ENCODE assay signal across 17 mouse cellular contexts in the genomic region with DNA sequence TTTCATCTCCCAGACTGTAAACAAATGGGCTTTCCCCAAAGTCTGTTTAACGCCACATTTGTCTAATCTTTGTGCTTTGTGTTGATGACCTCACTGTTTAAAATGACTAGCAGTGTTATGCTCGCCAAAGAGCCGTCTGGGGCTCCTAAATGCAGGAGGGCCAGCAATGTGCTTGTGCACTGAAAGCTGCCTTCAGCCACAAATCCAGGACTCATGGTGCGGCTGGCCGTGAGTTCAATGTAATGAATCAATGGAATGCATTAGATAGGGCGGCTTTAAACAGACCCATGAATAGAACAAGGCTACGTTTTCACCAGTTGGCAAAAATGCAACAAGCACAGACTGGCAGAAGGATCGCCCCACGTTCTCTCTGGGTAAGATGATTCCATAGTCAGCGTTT.
"Had no signal": no experiment of that assay in that cellular context is flagged by ENCODE, and none has a peak within 500 bp of the region (broad histone marks: within the 10 kb centered on the region; RNA-seq: fewer than 3 reads in every experiment).

No protein-coding gene starts in this region.

- ATAC-seq: liver, postnatal 0 days; lung, postnatal 0 days; midbrain, embryonic 13.5 days; midbrain, embryonic 15.5 days had no signal

- H3K36me3 ChIP-seq: lung, embryonic 15.5 days; midbrain, embryonic 13.5 days; midbrain, embryonic 15.5 days; neural tube, embryonic 12.5 days; stomach, embryonic 15.5 days had no signal

- H3K9me3 ChIP-seq: lung, embryonic 15.5 days; midbrain, embryonic 13.5 days; midbrain, embryonic 15.5 days; stomach, embryonic 15.5 days had no signal

- DNase-seq: liver, postnatal 0 days; lung, adult 2 months; lung, postnatal 36 days; right cerebral cortex, postnatal 14 days; thymus, adult 2 months; thymus, postnatal 25 days; thymus, postnatal 4 days had no signal

- H3K27ac ChIP-seq: lung, embryonic 15.5 days; macrophage; midbrain, embryonic 13.5 days; midbrain, embryonic 15.5 days; neural tube, embryonic 12.5 days; stomach, embryonic 15.5 days; stomach, postnatal 0 days had no signal

- H3K27me3 ChIP-seq: lung, embryonic 15.5 days; megakaryocyte, embryonic 14.5 days; midbrain, embryonic 13.5 days; midbrain, embryonic 15.5 days; neural tube, embryonic 12.5 days; stomach, embryonic 15.5 days had no signal

- H3K4me1 ChIP-seq: lung, embryonic 15.5 days; megakaryocyte, embryonic 14.5 days; neural tube, embryonic 12.5 days; stomach, embryonic 15.5 days had no signal

- H3K4me3 ChIP-seq: lung, embryonic 15.5 days; megakaryocyte, embryonic 14.5 days; midbrain, embryonic 13.5 days; midbrain, embryonic 15.5 days; neural tube, embryonic 12.5 days; stomach, embryonic 15.5 days had no signal

- H3K4me2 ChIP-seq: lung, embryonic 15.5 days; midbrain, embryonic 11.5 days; midbrain, embryonic 13.5 days; midbrain, embryonic 15.5 days; neural tube, embryonic 12.5 days; stomach, embryonic 15.5 days had no signal

- H3K9ac ChIP-seq: liver, postnatal 0 days; lung, embryonic 15.5 days; midbrain, embryonic 13.5 days; midbrain, embryonic 15.5 days; neural tube, embryonic 12.5 days; stomach, embryonic 15.5 days had no signal
